Mouse (Mus musculus) hindbrain, embryonic 13.5 days (tissue): ENCODE measurements around the gene Gm6096. TPM values are rescaled to one million over a fixed set of nuclear protein-coding genes. Genes with fewer than 3 reads are reported as not detected.

Experiments used
- ATAC-seq: fragments of 200-750 bp; cut with Nextera tagmentation; 2 replicates; pipeline ENCODE4 v1.8.0; 2017; ENCODE audit warnings: moderate TSS enrichment; ENCODE audit not compliant: low FRiP score
- H3K27ac ChIP-seq: fragments of 300-500 bp; sonication (generic); 2 replicates; pipeline ENCODE4 v1.5.1; 2015; ENCODE audit warnings: inconsistent platforms, mild to moderate bottlenecking, moderate library complexity
- H3K27me3 ChIP-seq: fragments of 300-500 bp; sonication (generic); 2 replicates; pipeline ENCODE4 v1.6.1; 2015; ENCODE audit warnings: mild to moderate bottlenecking, inconsistent platforms
- H3K36me3 ChIP-seq: fragments of 300-500 bp; sonication (generic); 2 replicates; pipeline ENCODE4 v1.6.1; 2015; ENCODE audit warnings: mild to moderate bottlenecking, inconsistent platforms
- H3K4me1 ChIP-seq: fragments of 300-500 bp; sonication (generic); replicated peaks from 2 replicates; pipeline ENCODE4 v1.6.1; 2015; ENCODE audit warnings: inconsistent platforms
- H3K4me2 ChIP-seq: fragments of 300-500 bp; sonication (generic); 2 replicates; pipeline ENCODE4 v1.6.1; 2015; ENCODE audit warnings: inconsistent platforms, mild to moderate bottlenecking, moderate library complexity
- H3K4me3 ChIP-seq: fragments of 300-500 bp; sonication (generic); 2 replicates; pipeline ENCODE4 v1.5.1; 2015; ENCODE audit warnings: mild to moderate bottlenecking, inconsistent platforms
- H3K9ac ChIP-seq: fragments of 300-500 bp; sonication (generic); 2 replicates; pipeline ENCODE4 v1.6.1; 2015; ENCODE audit warnings: mild to moderate bottlenecking, inconsistent platforms
- H3K9me3 ChIP-seq: fragments of 300-500 bp; sonication (generic); 2 replicates; pipeline ENCODE4 v1.6.1; 2016; ENCODE audit warnings: inconsistent platforms
- WGBS: fragments of 180-500 bp; shearing (Covaris S2); methylation state at CpG from one replicate; pipeline ENCODE4 v1.1.7; 2015; 5-methylcytosine and 5-hydroxymethylcytosine counted together
- polyA plus RNA-seq: library from polyadenylated mRNA; unstranded; fragments of >200 nt; fragmentation: Nextera tagmentation; extraction: Ambion mirVana; gene quantifications from 2 replicates; pipeline ENCODE4 v1.2.1, GENCODE M21; 2015

Gene Gm6096
- polyA plus RNA-seq, 1 experiment from 2014 or later = not detected

GRCm38 (mm10) chr7:34226846-34227245, 24.0 kb upstream of the Gm6096 start:
- Histone ChIP-seq H3K4me2 (no peak overlapping the region), H3K36me3 (peaks cover 50% of the 10 kb centered on the region), H3K4me3 (no peak overlapping the region), H3K9ac (no peak overlapping the region), H3K4me1 (peaks cover 43% of the 10 kb centered on the region), H3K27me3 (no peaks in the 10 kb centered on the region), H3K9me3 (no peaks in the 10 kb centered on the region), H3K27ac (no peak overlapping the region)
- no peak for ATAC-seq
- 90% methylated on average over 12 of the region's 12 CpGs for WGBS

- Histone ChIP-seq H3K36me3 (peaks cover 34% of the 10 kb centered on the region), H3K27me3 (no peaks in the 10 kb centered on the region), H3K27ac (no peak overlapping the region), H3K4me3 (peak overlapping the region; percentile 70), H3K9ac (no peak overlapping the region), H3K4me2 (peak overlapping the region; percentile 82), H3K9me3 (no peaks in the 10 kb centered on the region), H3K4me1 (peaks cover 48% of the 10 kb centered on the region)
- ATAC-seq = no peak
- 86% methylated on average over 6 of the region's 9 CpGs for WGBS
Measured at GRCm38 (mm10) chr7:34228641-34229040, 22.2 kb upstream of the Gm6096 start.

- peak overlapping the region; percentile 70 for H3K4me3 ChIP-seq
- peak overlapping the region; percentile 85 for H3K27ac ChIP-seq
- ATAC-seq = no peak
- H3K27me3 ChIP-seq = no peaks in the 10 kb centered on the region
- peaks cover 33% of the 10 kb centered on the region for H3K36me3 ChIP-seq
- H3K4me1 ChIP-seq = peaks cover 48% of the 10 kb centered on the region
- peak overlapping the region; percentile 82 for H3K4me2 ChIP-seq
- 16% methylated on average over 5 of the region's 5 CpGs for WGBS
- H3K9ac ChIP-seq = peak overlapping the region; percentile 79
- H3K9me3 ChIP-seq = no peaks in the 10 kb centered on the region
Measured at GRCm38 (mm10) chr7:34229153-34229552, 21.7 kb upstream of the Gm6096 start.

- Histone ChIP-seq H3K9me3 (no peaks in the 10 kb centered on the region), H3K27me3 (no peaks in the 10 kb centered on the region), H3K27ac (peak overlapping the region; percentile 85), H3K36me3 (peaks cover 30% of the 10 kb centered on the region), H3K4me2 (peak overlapping the region; percentile 82), H3K4me3 (peak overlapping the region; percentile 70), H3K4me1 (peaks cover 49% of the 10 kb centered on the region), H3K9ac (peak overlapping the region; percentile 79)
- WGBS = under 1% methylated on average over 19 of the region's 19 CpGs
- peak; percentile 16; the same call in 1 of the 2 replicates for ATAC-seq
Measured at GRCm38 (mm10) chr7:34229691-34230111, 21.1 kb upstream of the Gm6096 start.

- peaks cover 26% of the 10 kb centered on the region for H3K36me3 ChIP-seq
- peak within 1 kb of the TSS; percentile 79 for H3K9ac ChIP-seq
- ATAC-seq = peak; percentile 52
- no peaks in the 10 kb centered on the region for H3K27me3 ChIP-seq
- peak within 1 kb of the TSS; percentile 85 for H3K27ac ChIP-seq
- peak within 1 kb of the TSS; percentile 82 for H3K4me2 ChIP-seq
- peaks cover 53% of the 10 kb centered on the region for H3K4me1 ChIP-seq
- no peaks in the 10 kb centered on the region for H3K9me3 ChIP-seq
- H3K4me3 ChIP-seq = peak within 1 kb of the TSS; percentile 70
- WGBS = under 1% methylated on average over 38 of the region's 39 CpGs
Measured at GRCm38 (mm10) chr7:34230116-34230515, 20.7 kb upstream of the Gm6096 start, which contains the start of gene Gpi1. Gene Gpi1 (minus strand): TSS chr7:34230336.

- Histone ChIP-seq H3K4me3 (peak overlapping the region; percentile 47), H3K27me3 (no peaks in the 10 kb centered on the region), H3K9ac (peak overlapping the region; percentile 61), H3K36me3 (peaks cover 19% of the 10 kb centered on the region), H3K4me2 (peak overlapping the region; percentile 62), H3K9me3 (no peaks in the 10 kb centered on the region), H3K27ac (peak overlapping the region; percentile 91), H3K4me1 (peaks cover 33% of the 10 kb centered on the region)
- 41% methylated on average over 7 of the region's 7 CpGs for WGBS
- no peak for ATAC-seq
Measured at GRCm38 (mm10) chr7:34232785-34233725, 17.8 kb upstream of the Gm6096 start.

- Histone ChIP-seq H3K9ac (peak overlapping the region; percentile 72), H3K27ac (peak overlapping the region; percentile 91), H3K36me3 (peaks cover 29% of the 10 kb centered on the region), H3K4me1 (peaks cover 23% of the 10 kb centered on the region), H3K4me3 (peak overlapping the region; percentile 47), H3K27me3 (no peaks in the 10 kb centered on the region), H3K9me3 (no peaks in the 10 kb centered on the region), H3K4me2 (peak overlapping the region; percentile 62)
- ATAC-seq = peak; percentile 96
- WGBS = under 1% methylated on average over 46 of the region's 46 CpGs
Measured at GRCm38 (mm10) chr7:34233909-34234609, 16.8 kb upstream of the Gm6096 start.

- peaks cover 38% of the 10 kb centered on the region for H3K36me3 ChIP-seq
- peaks cover 16% of the 10 kb centered on the region for H3K4me1 ChIP-seq
- ATAC-seq = no peak
- H3K4me3 ChIP-seq = peak overlapping the region; percentile 47
- 2% methylated on average over 17 of the region's 17 CpGs for WGBS
- H3K9ac ChIP-seq = peak overlapping the region; percentile 72
- H3K9me3 ChIP-seq = no peaks in the 10 kb centered on the region
- peak overlapping the region; percentile 91 for H3K27ac ChIP-seq
- H3K4me2 ChIP-seq = peak overlapping the region; percentile 62
- H3K27me3 ChIP-seq = no peaks in the 10 kb centered on the region
Measured at GRCm38 (mm10) chr7:34234610-34235561, 16.0 kb upstream of the Gm6096 start.

- Histone ChIP-seq H3K27ac (no peak overlapping the region), H3K9me3 (no peaks in the 10 kb centered on the region), H3K4me2 (no peak overlapping the region), H3K27me3 (no peaks in the 10 kb centered on the region), H3K9ac (no peak overlapping the region), H3K4me1 (peaks cover 12% of the 10 kb centered on the region), H3K36me3 (peaks cover 44% of the 10 kb centered on the region), H3K4me3 (no peak overlapping the region)
- 87% methylated on average over 5 of the region's 5 CpGs for WGBS
- ATAC-seq = no peak
Measured at GRCm38 (mm10) chr7:34235602-34236001, 15.2 kb upstream of the Gm6096 start.

GRCm38 (mm10) chr7:34238086-34238485, 12.8 kb upstream of the Gm6096 start:
- H3K36me3 ChIP-seq = peaks cover 64% of the 10 kb centered on the region
- H3K9me3 ChIP-seq = no peaks in the 10 kb centered on the region
- ATAC-seq = no peak
- no peak overlapping the region for H3K4me2 ChIP-seq
- no peak overlapping the region for H3K9ac ChIP-seq
- no peak overlapping the region for H3K4me3 ChIP-seq
- no peaks in the 10 kb centered on the region for H3K27me3 ChIP-seq
- no peak overlapping the region; the same call in 1 of the 2 replicates for H3K27ac ChIP-seq
- 86% methylated on average over 5 of the region's 5 CpGs for WGBS
- peaks cover 11% of the 10 kb centered on the region for H3K4me1 ChIP-seq

GRCm38 (mm10) chr7:34242176-34242575, 8.7 kb upstream of the Gm6096 start:
- ATAC-seq = no peak
- WGBS = 93% methylated on average over 11 of the region's 11 CpGs
- no peaks in the 10 kb centered on the region for H3K4me1 ChIP-seq
- H3K36me3 ChIP-seq = peaks cover 84% of the 10 kb centered on the region
- no peak overlapping the region for H3K27ac ChIP-seq
- H3K4me3 ChIP-seq = no peak overlapping the region
- H3K9me3 ChIP-seq = no peaks in the 10 kb centered on the region
- H3K9ac ChIP-seq = no peak overlapping the region
- no peak overlapping the region for H3K4me2 ChIP-seq
- no peaks in the 10 kb centered on the region for H3K27me3 ChIP-seq
